Mouse (Mus musculus) embryonic facial prominence, embryonic 13.5 days (tissue): Measurements from ENCODE around the gene Slc6a8. TPM values are rescaled to one million over a fixed set of nuclear protein-coding genes. Genes with fewer than 3 reads are reported as not detected.

Source experiments
- ATAC-seq: fragments of 200-750 bp; cut with Nextera tagmentation; 2 replicates; pipeline ENCODE4 v1.8.0; 2017; ENCODE audit warnings: low read depth; ENCODE audit not compliant: insufficient number of reproducible peaks, insufficient read depth, low FRiP score, low TSS enrichment
- H3K27ac ChIP-seq: fragments of 300-500 bp; sonication (generic); 2 replicates; pipeline ENCODE4 v1.5.1; 2015; ENCODE audit warnings: moderate library complexity, mild to moderate bottlenecking, inconsistent platforms
- H3K27me3 ChIP-seq: fragments of 300-500 bp; sonication (generic); 2 replicates; pipeline ENCODE4 v1.6.1; 2015; ENCODE audit warnings: mild to moderate bottlenecking, inconsistent platforms
- H3K36me3 ChIP-seq: fragments of 300-500 bp; sonication (generic); 2 replicates; pipeline ENCODE4 v1.6.1; 2015; ENCODE audit warnings: mild to moderate bottlenecking, inconsistent platforms
- H3K4me1 ChIP-seq: fragments of 300-500 bp; sonication (generic); 2 replicates; pipeline ENCODE4 v1.6.1; 2015; ENCODE audit warnings: inconsistent platforms
- H3K4me2 ChIP-seq: fragments of 300-500 bp; sonication (generic); 2 replicates; pipeline ENCODE4 v1.6.1; 2015; ENCODE audit warnings: moderate library complexity, mild to moderate bottlenecking, inconsistent platforms
- H3K4me3 ChIP-seq: fragments of 300-500 bp; sonication (generic); 2 replicates; pipeline ENCODE4 v1.5.1; 2015; ENCODE audit warnings: mild to moderate bottlenecking, inconsistent platforms
- H3K9ac ChIP-seq: fragments of 300-500 bp; sonication (generic); 2 replicates; pipeline ENCODE4 v1.6.1; 2015; ENCODE audit warnings: mild to moderate bottlenecking, inconsistent platforms
- H3K9me3 ChIP-seq: fragments of 300-500 bp; sonication (generic); 2 replicates; pipeline ENCODE4 v1.6.1; 2016; ENCODE audit warnings: inconsistent platforms
- WGBS: fragments of 180-500 bp; shearing (Covaris S2); methylation state at CpG from one replicate; pipeline ENCODE4 v1.1.7; 2015; ENCODE audit warnings: mixed read lengths; 5-methylcytosine and 5-hydroxymethylcytosine counted together
- polyA plus RNA-seq: library from polyadenylated mRNA; unstranded; fragments of >200 nt; fragmentation: Nextera tagmentation; extraction: Ambion mirVana; gene quantifications from 2 replicates; pipeline ENCODE4 v1.2.1, GENCODE M21; 2015

Gene Slc6a8
- polyA plus RNA-seq, 1 experiment from 2014 or later = 10.1 TPM

DNA sequence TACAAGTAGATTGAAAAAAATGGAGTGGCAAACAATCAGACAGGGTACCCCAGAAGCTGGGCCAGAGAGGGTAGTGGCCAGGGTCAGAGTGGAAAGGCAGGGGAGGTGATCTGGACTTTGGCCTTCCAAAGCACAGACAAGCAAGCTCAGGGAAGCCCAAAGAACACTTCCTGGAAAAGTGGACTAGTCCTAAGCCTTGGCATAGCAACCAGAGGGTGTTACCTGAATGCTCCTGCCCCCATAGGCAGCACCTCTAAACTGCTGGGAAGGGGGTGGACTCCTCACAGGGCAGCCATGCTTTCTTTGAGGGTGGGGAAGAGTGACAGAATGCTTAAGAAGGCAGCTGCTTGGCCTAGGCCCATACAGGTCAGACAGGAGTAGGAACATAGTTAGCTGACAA, 12.0 kb downstream of the Slc6a8 start:
- Histone ChIP-seq H3K9ac (no peak overlapping the region), H3K27me3 (no peaks in the 10 kb centered on the region), H3K4me3 (no peak overlapping the region), H3K9me3 (no peaks in the 10 kb centered on the region), H3K36me3 (peaks cover 51% of the 10 kb centered on the region), H3K4me2 (no peak overlapping the region), H3K4me1 (no peaks in the 10 kb centered on the region), H3K27ac (no peak overlapping the region)
- no peak for ATAC-seq

DNA sequence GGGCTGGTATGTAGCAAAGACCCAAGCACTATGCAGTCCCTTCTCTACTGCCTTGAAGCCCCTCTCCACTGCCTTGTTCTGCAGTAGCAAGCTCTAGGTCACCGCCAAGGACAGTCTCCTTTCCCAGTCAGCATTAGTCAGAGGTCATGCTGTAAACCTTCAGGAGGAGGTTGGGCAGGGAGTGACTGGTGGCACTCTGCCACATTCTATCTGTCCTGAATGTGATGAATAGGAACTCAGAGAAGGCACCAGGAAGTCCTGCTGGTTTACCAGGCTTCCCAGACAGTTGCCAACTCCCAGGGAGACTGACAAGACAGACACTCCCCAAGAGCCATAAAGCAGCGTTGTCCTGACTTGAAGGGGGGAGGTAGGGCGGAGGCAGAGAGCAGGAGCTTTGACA, 12.7 kb downstream of the Slc6a8 start:
- no peak for ATAC-seq
- no peaks in the 10 kb centered on the region for H3K27me3 ChIP-seq
- 77% methylated on average over 3 of the region's 3 CpGs for WGBS
- no peak overlapping the region for H3K4me2 ChIP-seq
- no peak overlapping the region for H3K4me3 ChIP-seq
- H3K4me1 ChIP-seq = no peaks in the 10 kb centered on the region
- peaks cover 45% of the 10 kb centered on the region for H3K36me3 ChIP-seq
- no peak overlapping the region for H3K9ac ChIP-seq
- no peak overlapping the region for H3K27ac ChIP-seq
- H3K9me3 ChIP-seq = no peaks in the 10 kb centered on the region

DNA sequence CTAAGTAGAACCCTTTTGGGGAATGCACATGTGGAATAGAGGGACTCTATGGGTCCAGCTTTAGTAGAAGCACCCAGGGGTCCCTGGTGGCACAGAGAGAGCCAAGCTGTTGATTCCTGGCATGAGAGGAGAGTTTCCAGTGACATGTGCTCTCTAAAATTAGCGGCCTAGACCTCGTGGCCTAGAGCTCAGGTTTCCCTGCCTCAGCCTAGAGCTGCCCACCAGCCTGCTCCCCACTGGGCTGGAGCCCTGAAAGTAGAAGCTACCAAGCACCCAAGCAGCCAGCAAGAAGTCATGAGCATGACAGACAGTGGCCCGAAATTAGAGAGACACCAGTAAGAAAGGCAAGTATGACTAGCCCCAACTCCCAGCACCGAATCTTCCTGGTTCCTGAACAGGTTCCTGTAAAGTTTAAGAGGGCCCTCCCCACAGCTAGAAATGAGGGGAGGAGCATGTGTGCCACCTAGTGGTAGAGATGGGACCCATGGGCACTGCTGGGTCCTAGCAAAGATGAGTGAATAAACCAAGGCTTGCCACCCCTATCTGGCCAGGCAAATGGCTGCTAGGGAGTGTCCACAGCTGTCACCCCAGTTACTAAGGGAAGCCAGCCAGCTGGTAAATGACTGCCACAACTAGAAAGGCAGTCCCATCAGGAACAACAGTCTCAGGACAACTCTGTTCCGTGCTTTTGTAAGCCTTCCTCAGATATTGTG, 18.1 kb downstream of the Slc6a8 start:
- Histone ChIP-seq H3K27me3 (no peaks in the 10 kb centered on the region; the same call in 1 of the 2 replicates), H3K9me3 (no peaks in the 10 kb centered on the region), H3K4me2 (no peak overlapping the region), H3K9ac (no peak overlapping the region), H3K4me3 (no peak overlapping the region), H3K27ac (no peak overlapping the region), H3K4me1 (no peaks in the 10 kb centered on the region), H3K36me3 (peaks cover 23% of the 10 kb centered on the region)
- ATAC-seq = no peak
- 75% methylated on average over 5 of the region's 5 CpGs for WGBS

DNA sequence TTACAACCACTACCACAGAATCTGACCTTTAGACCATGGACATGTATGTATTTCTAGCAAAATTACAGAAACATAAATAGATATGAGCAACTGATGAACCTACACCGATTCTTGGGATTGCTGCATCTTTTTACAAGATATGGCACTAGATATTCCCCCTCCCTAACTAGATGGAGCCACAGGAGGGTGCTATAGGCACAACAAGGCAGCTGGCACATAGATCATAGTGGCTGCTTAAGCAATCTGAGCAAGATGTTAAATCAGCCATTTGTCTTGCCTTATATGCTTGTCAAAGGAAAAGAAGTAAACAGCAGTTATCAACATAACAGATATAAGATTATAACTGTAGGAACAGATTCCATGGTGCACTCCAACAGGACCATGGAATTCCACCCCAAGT, 27.5 kb downstream of the Slc6a8 start:
- ATAC-seq = no peak
- H3K9ac ChIP-seq = no peak overlapping the region
- no peaks in the 10 kb centered on the region for H3K9me3 ChIP-seq
- H3K4me2 ChIP-seq = no peak overlapping the region
- peaks cover 10% of the 10 kb centered on the region; the same call in 1 of the 2 replicates for H3K36me3 ChIP-seq
- no peak overlapping the region for H3K27ac ChIP-seq
- 78% methylated on average over 1 of the region's 1 CpGs for WGBS
- no peaks in the 10 kb centered on the region; the same call in 1 of the 2 replicates for H3K27me3 ChIP-seq
- H3K4me1 ChIP-seq = no peaks in the 10 kb centered on the region
- H3K4me3 ChIP-seq = no peak overlapping the region

- WGBS = 26% methylated on average over 21 of the region's 21 CpGs
- Histone ChIP-seq H3K9ac (peak overlapping the region; percentile 77), H3K4me2 (peak overlapping the region; percentile 67), H3K36me3 (peaks cover 12% of the 10 kb centered on the region), H3K27ac (peak overlapping the region; percentile 83), H3K4me3 (peak overlapping the region; percentile 58), H3K9me3 (no peaks in the 10 kb centered on the region), H3K27me3 (no peaks in the 10 kb centered on the region; the same call in 1 of the 2 replicates), H3K4me1 (peaks cover 32% of the 10 kb centered on the region)
- ATAC-seq = peak; percentile 16; the same call in 1 of the 2 replicates
Measured at GRCm38 (mm10) chrX:73715476-73716108, 42.6 kb downstream of the Slc6a8 start.

DNA sequence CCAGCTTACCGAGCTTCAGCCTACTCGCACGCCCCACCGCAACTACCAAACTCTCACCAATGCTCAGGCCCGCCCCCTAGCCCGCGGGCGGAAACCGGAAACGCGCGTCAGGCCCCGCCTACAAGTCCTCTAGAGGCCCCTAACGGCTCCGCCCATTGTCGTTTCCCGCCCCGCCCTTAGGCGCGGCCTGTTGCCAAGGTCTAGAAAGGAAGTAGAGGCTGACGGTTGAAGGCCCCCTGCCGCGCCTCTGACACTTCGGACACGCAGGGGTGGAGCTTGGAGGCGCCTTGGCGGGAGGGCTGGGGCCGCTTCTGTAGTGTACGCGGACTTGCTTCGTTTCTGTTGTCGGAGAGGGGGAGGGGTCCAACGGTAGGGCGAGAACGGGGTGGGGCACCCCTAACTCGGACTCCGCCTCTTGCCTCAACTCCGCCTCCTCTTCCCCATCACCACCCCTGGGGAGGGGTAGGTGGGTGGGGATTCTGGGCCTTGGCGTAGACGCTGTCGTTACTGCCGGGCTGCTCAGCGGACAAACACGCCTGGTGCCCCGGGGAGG, 43.2 kb downstream of the Slc6a8 start, which contains the start of the genes Bcap31 and Abcd1:
Gene Bcap31 (minus strand): TSS at position 67 of the 553 bp plus-strand sequence.
Gene Abcd1 (plus strand): TSS at position 489 of the 553 bp plus-strand sequence.
- 23% methylated on average over 45 of the region's 45 CpGs for WGBS

GRCm38 (mm10) chrX:73716709-73717545, 44.0 kb downstream of the Slc6a8 start:
- Histone ChIP-seq H3K9ac (peak overlapping the region; percentile 77), H3K9me3 (no peaks in the 10 kb centered on the region), H3K36me3 (peaks cover 4% of the 10 kb centered on the region), H3K4me3 (peak overlapping the region; percentile 58), H3K4me1 (peaks cover 32% of the 10 kb centered on the region), H3K27ac (peak overlapping the region; percentile 83), H3K4me2 (peak overlapping the region; percentile 67), H3K27me3 (peaks cover 4% of the 10 kb centered on the region; the same call in 1 of the 2 replicates)
- 35% methylated on average over 30 of the region's 30 CpGs for WGBS
- no peak; the same call in 1 of the 2 replicates for ATAC-seq

More for the DNA sequence above, 43.2 kb downstream of the Slc6a8 start, which contains the start of the genes Bcap31 and Abcd1:
- Histone ChIP-seq H3K27me3 (peaks cover 4% of the 10 kb centered on the region; the same call in 1 of the 2 replicates), H3K36me3 (peaks cover 7% of the 10 kb centered on the region), H3K9ac (peak within 1 kb of the TSS; percentile 77), H3K4me1 (peaks cover 32% of the 10 kb centered on the region), H3K4me3 (peak within 1 kb of the TSS; percentile 58), H3K27ac (peak within 1 kb of the TSS; percentile 83), H3K9me3 (no peaks in the 10 kb centered on the region), H3K4me2 (peak within 1 kb of the TSS; percentile 67)
- peak; percentile 90 for ATAC-seq

DNA sequence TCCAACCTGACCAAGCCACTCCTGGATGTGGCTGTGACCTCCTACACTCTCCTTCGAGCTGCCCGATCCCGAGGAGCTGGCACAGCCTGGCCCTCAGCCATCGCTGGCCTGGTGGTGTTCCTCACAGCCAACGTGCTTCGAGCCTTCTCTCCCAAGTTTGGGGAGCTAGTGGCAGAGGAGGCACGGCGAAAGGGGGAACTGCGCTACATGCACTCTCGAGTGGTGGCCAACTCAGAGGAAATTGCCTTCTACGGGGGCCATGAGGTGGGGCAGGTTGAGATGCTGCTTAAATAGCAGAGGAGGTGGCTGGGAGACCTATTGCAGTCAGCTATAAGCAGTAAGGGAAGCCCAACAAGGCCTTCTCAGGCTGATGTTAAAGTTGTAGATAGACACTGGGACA, 44.7 kb downstream of the Slc6a8 start:
- no peak for ATAC-seq
- WGBS = 71% methylated on average over 11 of the region's 11 CpGs
- Histone ChIP-seq H3K27ac (0 out of 2 replicates have a peak overlapping the region, but pooled peaks have one; percentile 83), H3K4me1 (peaks cover 32% of the 10 kb centered on the region), H3K9ac (peak overlapping the region; percentile 77), H3K9me3 (no peaks in the 10 kb centered on the region), H3K4me2 (peak overlapping the region; percentile 67), H3K27me3 (peaks cover 4% of the 10 kb centered on the region; the same call in 1 of the 2 replicates), H3K36me3 (no peaks in the 10 kb centered on the region; the same call in 1 of the 2 replicates), H3K4me3 (peak overlapping the region; percentile 58)

- no peaks in the 10 kb centered on the region; the same call in 1 of the 2 replicates for H3K36me3 ChIP-seq
- peak overlapping the region; percentile 48; the same call in 1 of the 2 replicates for H3K27ac ChIP-seq
- peaks cover 32% of the 10 kb centered on the region for H3K4me1 ChIP-seq
- H3K27me3 ChIP-seq = peaks cover 4% of the 10 kb centered on the region; the same call in 1 of the 2 replicates
- H3K9me3 ChIP-seq = no peaks in the 10 kb centered on the region
- no peak for ATAC-seq
- peak overlapping the region; percentile 67 for H3K4me2 ChIP-seq
- H3K9ac ChIP-seq = 0 out of 2 replicates have a peak overlapping the region, but pooled peaks have one; percentile 36
- 47% methylated on average over 3 of the region's 3 CpGs for WGBS
- no peak overlapping the region for H3K4me3 ChIP-seq
Measured at GRCm38 (mm10) chrX:73718271-73718670, 45.3 kb downstream of the Slc6a8 start.

- Histone ChIP-seq H3K9me3 (no peaks in the 10 kb centered on the region), H3K27ac (peak overlapping the region; percentile 48), H3K4me2 (peak overlapping the region; percentile 67), H3K9ac (0 out of 2 replicates have a peak overlapping the region, but pooled peaks have one; percentile 36), H3K4me3 (no peak overlapping the region), H3K4me1 (peaks cover 32% of the 10 kb centered on the region), H3K27me3 (peaks cover 4% of the 10 kb centered on the region; the same call in 1 of the 2 replicates), H3K36me3 (no peaks in the 10 kb centered on the region; the same call in 1 of the 2 replicates)
- ATAC-seq = no peak
- WGBS = 45% methylated on average over 5 of the region's 5 CpGs
Measured at GRCm38 (mm10) chrX:73718686-73719362, 45.9 kb downstream of the Slc6a8 start.
